Mouse (Mus musculus) midbrain, postnatal 0 days (tissue): Measurements from ENCODE around the gene Rasgef1a. TPM values are rescaled to one million over a fixed set of nuclear protein-coding genes. Genes with fewer than 3 reads are reported as not detected.
A peak's percentile ranks its signal among the peaks of the same experiment; 100 is the strongest.

Experiments
- ATAC-seq: fragments of 200-750 bp; cut with Nextera tagmentation; 2 replicates; pipeline ENCODE4 v1.8.0; 2017; ENCODE audit warnings: moderate number of reproducible peaks, mild to moderate bottlenecking, moderate TSS enrichment, moderate library complexity; ENCODE audit not compliant: low FRiP score
- DNase-seq: peaks from one replicate; pipeline ENCODE4 v3.0.0-alpha.2; 2015; ENCODE audit warnings: low spot score
- H3K27ac ChIP-seq: fragments of 300-500 bp; sonication (generic); 2 replicates; pipeline ENCODE4 v1.5.1; 2014; ENCODE audit warnings: low read depth, mild to moderate bottlenecking, low read length, mixed read lengths
- H3K27me3 ChIP-seq: fragments of 300-500 bp; sonication (generic); 2 replicates; pipeline ENCODE4 v1.6.1; 2014; ENCODE audit warnings: low read length, control low read depth, mixed read lengths; ENCODE audit not compliant: insufficient read depth
- H3K36me3 ChIP-seq: fragments of 300-500 bp; sonication (generic); 2 replicates; pipeline ENCODE4 v1.6.1; 2014; ENCODE audit warnings: low read length, control low read depth, mixed read lengths; ENCODE audit not compliant: insufficient read depth
- H3K4me1 ChIP-seq: fragments of 300-500 bp; sonication (generic); 2 replicates; pipeline ENCODE4 v1.6.1; 2014; ENCODE audit warnings: mild to moderate bottlenecking, control low read depth, antibody characterized with exemption, low read length, mixed read lengths; ENCODE audit not compliant: insufficient read depth
- H3K4me2 ChIP-seq: fragments of 300-500 bp; sonication (generic); 2 replicates; pipeline ENCODE4 v1.6.1; 2014; ENCODE audit warnings: low read depth, mild to moderate bottlenecking, low read length, mixed read lengths; ENCODE audit not compliant: poor library complexity, severe bottlenecking
- H3K4me3 ChIP-seq: fragments of 300-500 bp; sonication (generic); 2 replicates; pipeline ENCODE4 v1.5.1; 2014; ENCODE audit warnings: low read depth, mild to moderate bottlenecking, low read length, moderate library complexity
- H3K9ac ChIP-seq: fragments of 300-500 bp; sonication (generic); replicated peaks from 2 replicates; pipeline ENCODE4 v1.6.1; 2014; ENCODE audit warnings: mild to moderate bottlenecking, low read length, moderate library complexity, mixed read lengths; ENCODE audit not compliant: poor library complexity, severe bottlenecking
- H3K9me3 ChIP-seq: fragments of 300-500 bp; sonication (generic); 2 replicates; pipeline ENCODE4 v1.6.1; 2016; ENCODE audit warnings: low read length, control low read depth
- CTCF ChIP-seq: IDR thresholded peaks from 2 replicates; pipeline ENCODE4 v1.5.1; 2016; ENCODE audit warnings: antibody characterized with exemption, mild to moderate bottlenecking
- WGBS: fragments of 180-500 bp; shearing (Covaris S2); extraction: QIAGEN DNeasy Blood & Tissue Kit; methylation state at CpG from one replicate; pipeline ENCODE4 v1.1.7; 2014; 5-methylcytosine and 5-hydroxymethylcytosine counted together
- polyA plus RNA-seq: library from polyadenylated mRNA; unstranded; fragments of >200 nt; fragmentation: Nextera tagmentation; extraction: Ambion mirVana; gene quantifications from 2 replicates; pipeline ENCODE4 v1.2.1, GENCODE M21; 2015
- total RNA-seq: library from RNA; depleted of rRNA; stranded (reverse); fragments of >200 nt; gene quantifications from 2 replicates; pipeline ENCODE4 v1.2.3, GENCODE M21; 2014

The Rasgef1a gene
- total and polyA plus RNA-seq, 2 experiments from 2014 or later: 10.9 to 25.4 TPM

GRCm38 (mm10) chr6:118070321-118071012, 59.2 kb downstream of the Rasgef1a start:
- Histone ChIP-seq H3K4me1 (peaks cover 16% of the 10 kb centered on the region), H3K27ac (no peak overlapping the region), H3K9me3 (no peaks in the 10 kb centered on the region), H3K4me2 (no peak overlapping the region), H3K27me3 (no peaks in the 10 kb centered on the region), H3K4me3 (no peak overlapping the region), H3K9ac (no peak overlapping the region), H3K36me3 (no peaks in the 10 kb centered on the region)
- no peak for ATAC-seq
- DNase-seq: no peak
- 82% methylated on average over 5 of the region's 5 CpGs for WGBS
- no peak for TF ChIP-seq CTCF

GRCm38 (mm10) chr6:118071013-118071350, 59.7 kb downstream of the Rasgef1a start:
- DNase-seq: no peak
- no peak overlapping the region for H3K9ac ChIP-seq
- no peak for ATAC-seq
- no peaks in the 10 kb centered on the region for H3K36me3 ChIP-seq
- peaks cover 14% of the 10 kb centered on the region for H3K4me1 ChIP-seq
- H3K27me3 ChIP-seq: no peaks in the 10 kb centered on the region
- H3K4me2 ChIP-seq: no peak overlapping the region
- 89% methylated on average over 4 of the region's 4 CpGs for WGBS
- no peak for TF ChIP-seq CTCF
- no peaks in the 10 kb centered on the region for H3K9me3 ChIP-seq
- no peak overlapping the region for H3K27ac ChIP-seq
- H3K4me3 ChIP-seq: no peak overlapping the region

DNA sequence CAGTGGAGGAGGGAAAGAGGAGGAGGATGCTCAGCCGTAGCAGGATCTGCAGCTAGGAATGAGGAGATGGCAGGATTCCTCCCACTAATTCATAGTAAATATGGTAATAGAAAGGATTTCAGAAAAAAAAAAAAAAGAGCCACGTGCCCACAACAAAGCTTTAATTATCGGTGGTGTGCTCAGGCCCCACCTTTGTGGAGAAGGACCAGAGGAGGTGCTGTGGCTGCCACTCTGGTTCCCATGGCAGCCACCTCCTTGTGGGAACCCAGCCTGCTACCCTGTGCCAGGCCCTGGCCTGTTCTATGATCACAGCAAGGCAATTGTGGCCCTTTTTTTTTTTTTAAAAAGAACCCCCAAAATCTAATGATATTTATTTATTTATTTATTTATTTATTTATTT, 60.2 kb downstream of the Rasgef1a start:
- Histone ChIP-seq H3K36me3 (no peaks in the 10 kb centered on the region), H3K4me2 (no peak overlapping the region), H3K4me1 (peaks cover 10% of the 10 kb centered on the region), H3K9me3 (no peaks in the 10 kb centered on the region), H3K27me3 (no peaks in the 10 kb centered on the region), H3K4me3 (no peak overlapping the region), H3K27ac (no peak overlapping the region), H3K9ac (no peak overlapping the region)
- 55% methylated on average over 3 of the region's 3 CpGs for WGBS
- ATAC-seq: no peak
- DNase-seq: no peak
- no peak for TF ChIP-seq CTCF

DNA sequence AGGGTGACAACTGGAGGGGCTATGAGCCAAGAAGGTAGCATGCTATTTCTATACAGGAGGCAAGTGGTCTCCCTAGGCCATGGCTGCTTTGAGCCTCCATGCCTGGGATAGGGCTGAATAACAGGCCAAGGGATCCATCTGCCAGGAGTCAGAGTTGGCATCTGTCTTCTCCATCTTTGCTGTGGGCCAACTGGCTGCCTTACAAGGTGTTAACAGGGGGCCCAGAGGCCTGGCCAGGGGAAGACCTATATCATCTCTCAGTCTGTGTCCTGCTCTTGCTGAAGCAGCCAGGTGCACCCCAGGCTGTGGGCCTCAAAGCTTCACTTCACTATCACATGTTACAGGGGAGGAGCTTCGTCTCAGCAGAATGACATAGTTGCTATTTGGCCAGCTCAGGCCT, 60.9 kb downstream of the Rasgef1a start:
- 79% methylated on average over 1 of the region's 1 CpGs for WGBS
- Histone ChIP-seq H3K4me1 (peaks cover 7% of the 10 kb centered on the region; the same call in 1 of the 2 replicates), H3K27me3 (no peaks in the 10 kb centered on the region), H3K9ac (no peak overlapping the region), H3K9me3 (no peaks in the 10 kb centered on the region), H3K36me3 (no peaks in the 10 kb centered on the region), H3K27ac (no peak overlapping the region), H3K4me3 (no peak overlapping the region), H3K4me2 (no peak overlapping the region)
- DNase-seq (peak; percentile 55), ATAC-seq (no peak)
- no peak for TF ChIP-seq CTCF

GRCm38 (mm10) chr6:118074151-118074550, 62.9 kb downstream of the Rasgef1a start:
- Histone ChIP-seq H3K4me1 (peaks cover 7% of the 10 kb centered on the region; the same call in 1 of the 2 replicates), H3K27ac (peak overlapping the region; percentile 38; the same call in 1 of the 2 replicates), H3K9me3 (no peaks in the 10 kb centered on the region), H3K4me3 (no peak overlapping the region), H3K27me3 (no peaks in the 10 kb centered on the region), H3K9ac (no peak overlapping the region), H3K36me3 (no peaks in the 10 kb centered on the region), H3K4me2 (no peak overlapping the region)
- ATAC-seq: 0 out of 2 replicates have a peak, but pooled peaks have one; percentile 14
- 42% methylated on average over 3 of the region's 3 CpGs for WGBS
- DNase-seq: no peak
- no peak for TF ChIP-seq CTCF

DNA sequence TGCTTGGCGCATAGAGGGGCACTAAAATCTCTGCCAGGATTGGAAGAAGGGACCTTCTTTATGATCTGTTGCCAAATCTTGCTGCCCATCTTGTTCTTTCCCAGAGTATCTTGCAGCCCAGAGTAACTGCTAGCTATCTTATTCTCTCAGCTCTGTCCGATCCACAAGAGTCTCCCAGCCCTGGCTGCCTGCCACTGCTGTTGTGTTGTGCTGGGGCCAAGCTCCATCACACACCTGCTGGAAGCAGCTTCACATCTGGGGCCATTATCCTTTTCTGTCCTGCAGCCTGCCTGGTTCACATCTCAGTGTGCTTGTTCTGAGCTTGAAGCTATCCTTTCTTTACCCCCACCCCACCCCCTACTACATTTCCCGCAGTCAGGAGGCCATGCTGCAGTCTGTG, 65.0 kb downstream of the Rasgef1a start:
- peaks cover 7% of the 10 kb centered on the region; the same call in 1 of the 2 replicates for H3K4me1 ChIP-seq
- H3K9me3 ChIP-seq: no peaks in the 10 kb centered on the region
- H3K4me2 ChIP-seq: no peak overlapping the region
- ATAC-seq (no peak), DNase-seq (no peak)
- no peak overlapping the region for H3K4me3 ChIP-seq
- no peak overlapping the region for H3K27ac ChIP-seq
- H3K27me3 ChIP-seq: no peaks in the 10 kb centered on the region
- 63% methylated on average over 3 of the region's 3 CpGs for WGBS
- H3K36me3 ChIP-seq: no peaks in the 10 kb centered on the region
- no peak for TF ChIP-seq CTCF
- H3K9ac ChIP-seq: no peak overlapping the region
